Mouse (Mus musculus) frontal cortex, postnatal 14 days (tissue): Measurements from ENCODE around the gene Bpgm.

Experiments used
- DNase-seq, 2 experiments: peaks; one replicate each; pipeline ENCODE4 v3.0.0; 2022; ENCODE audit warnings: low spot score in 2 of 2

The Bpgm gene

DNA sequence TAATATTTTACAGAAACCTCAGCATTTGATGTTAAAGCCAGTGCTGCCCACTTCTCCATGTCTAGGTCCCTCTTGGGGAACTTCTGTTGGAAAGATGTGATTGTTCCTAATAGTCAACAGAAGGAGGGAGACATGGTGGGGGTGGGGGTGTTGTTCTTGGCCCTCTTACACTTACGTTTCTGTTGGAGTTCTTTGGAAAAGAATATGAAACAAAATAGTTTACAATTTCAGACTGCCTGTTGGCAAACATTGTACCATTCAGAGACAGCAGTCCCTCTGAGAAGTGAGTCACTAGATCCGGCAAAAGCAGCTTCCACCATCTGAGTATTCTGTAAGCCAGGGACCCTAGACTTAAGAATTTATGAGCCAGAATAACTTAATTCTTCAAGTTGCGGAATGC lies 54.0 kb downstream of the Bpgm start:
- no peak for DNase-seq

DNA sequence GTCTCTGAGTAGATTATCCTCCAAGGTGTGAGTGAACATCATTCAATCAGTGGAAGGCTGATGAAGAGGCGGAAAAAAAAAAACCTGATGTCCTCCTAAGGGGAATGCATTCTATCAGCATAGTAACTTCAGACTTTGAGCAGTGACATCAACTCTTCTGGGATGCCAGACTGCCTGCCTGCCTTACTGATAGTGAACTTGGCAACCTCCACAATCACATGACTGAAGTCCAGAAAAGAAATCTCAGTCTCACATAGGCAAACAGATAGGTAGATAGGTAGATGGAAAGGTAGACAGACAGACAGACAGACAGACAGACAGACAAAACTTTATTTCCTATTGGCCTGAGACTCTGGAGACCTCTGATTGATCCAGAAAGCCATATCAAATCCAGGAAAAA lies 57.0 kb downstream of the Bpgm start:
- no peak for DNase-seq

DNA sequence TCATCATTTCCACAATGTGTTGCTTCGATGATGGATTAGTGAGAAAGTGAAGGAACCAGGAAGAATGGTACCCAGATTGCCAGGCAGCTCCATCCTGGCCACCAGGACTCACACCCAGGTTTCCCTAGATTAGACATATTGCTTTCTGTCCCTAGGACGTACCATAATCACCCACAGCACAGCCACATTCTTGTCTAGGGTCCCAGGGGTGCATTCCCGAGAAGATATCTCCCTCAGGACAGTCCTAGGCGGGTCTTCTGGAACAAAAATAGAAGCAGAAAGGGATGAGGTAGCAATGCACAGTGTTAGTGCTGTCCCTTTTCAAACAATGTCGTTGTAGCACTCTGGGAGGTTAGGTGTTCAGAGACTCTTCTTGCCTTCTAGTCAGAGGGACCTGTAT lies 57.9 kb downstream of the Bpgm start:
- no peak for DNase-seq

DNA sequence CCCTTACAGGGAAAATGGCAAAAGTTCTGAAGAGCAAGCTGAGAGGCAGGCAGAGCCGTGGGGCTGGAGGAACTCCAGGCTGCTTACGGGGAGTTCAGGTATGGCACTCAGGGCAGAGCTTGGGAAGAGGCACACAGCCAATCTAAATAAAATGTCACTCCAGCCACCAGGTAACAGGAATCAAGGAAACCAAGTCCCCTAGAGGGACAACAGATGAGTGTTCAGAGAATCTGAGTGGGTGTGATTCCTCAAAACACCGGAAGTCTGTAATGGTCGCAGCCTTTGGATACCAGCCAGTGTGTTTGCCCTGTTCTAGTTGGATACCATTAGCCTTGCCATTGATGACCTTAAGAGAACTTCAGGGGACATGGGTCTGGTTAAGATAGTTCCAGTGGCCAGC lies 66.9 kb downstream of the Bpgm start:
- no peak for DNase-seq

DNA sequence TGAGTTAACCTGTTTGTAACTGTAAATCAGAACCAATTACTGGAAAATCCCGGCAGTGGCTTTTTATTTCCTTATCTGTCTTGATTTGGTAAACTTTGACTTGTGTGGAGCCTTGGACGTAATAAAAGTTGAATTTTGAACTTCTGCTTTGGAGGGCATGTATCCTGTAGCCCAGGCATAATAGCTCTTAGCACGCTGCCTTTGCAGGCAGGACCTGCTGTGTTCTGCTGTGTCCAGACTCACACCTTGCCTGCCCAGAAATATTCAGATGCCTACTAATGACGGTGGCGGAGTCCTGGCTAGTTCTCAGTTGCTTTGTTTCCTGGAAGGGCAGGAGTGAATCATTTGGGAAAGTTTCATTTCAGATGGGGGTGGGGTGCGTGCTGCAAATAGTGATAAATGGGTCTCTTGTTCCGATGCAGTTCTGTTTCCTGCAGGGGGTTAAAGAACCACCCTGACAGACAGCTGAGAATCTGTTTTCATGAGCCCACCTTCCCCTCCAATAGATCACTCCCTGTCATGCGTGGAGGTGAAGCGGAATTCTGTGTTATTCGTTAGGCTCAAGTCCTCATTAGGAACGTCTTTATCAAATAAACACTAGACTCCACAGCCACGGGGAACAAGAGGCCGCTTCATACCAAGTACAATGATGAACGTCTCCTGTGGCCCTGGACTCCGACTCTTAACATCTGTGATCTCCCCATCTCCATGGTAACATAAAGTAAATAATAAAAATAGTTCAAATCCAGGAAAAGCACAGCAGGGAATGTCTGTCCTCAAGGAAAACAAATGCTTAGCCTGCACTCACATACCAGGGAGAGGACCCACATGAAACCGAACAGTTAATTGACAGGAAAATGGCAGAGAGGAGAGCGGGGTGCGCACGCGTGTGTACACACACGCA lies 67.5 kb downstream of the Bpgm start:
- no peak for DNase-seq

DNA sequence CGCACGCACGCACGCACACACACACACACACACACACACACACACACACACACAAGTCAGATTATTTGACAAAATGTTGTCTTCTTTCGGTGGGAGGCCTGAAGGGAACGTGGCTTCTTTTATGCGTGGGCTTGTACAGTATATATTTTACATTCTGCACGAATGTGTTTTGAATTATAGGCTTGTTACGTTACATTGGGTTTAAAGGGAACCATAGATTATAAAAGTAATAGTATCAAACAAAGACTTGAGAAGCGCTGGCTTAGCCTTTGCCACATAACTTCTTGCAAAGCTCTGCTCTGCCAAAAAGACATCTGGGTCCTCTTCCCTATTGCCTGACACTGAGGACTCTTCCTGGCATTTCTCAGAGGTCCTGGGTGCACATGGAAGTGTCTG lies 68.2 kb downstream of the Bpgm start:
- DNase-seq = no peak

DNA sequence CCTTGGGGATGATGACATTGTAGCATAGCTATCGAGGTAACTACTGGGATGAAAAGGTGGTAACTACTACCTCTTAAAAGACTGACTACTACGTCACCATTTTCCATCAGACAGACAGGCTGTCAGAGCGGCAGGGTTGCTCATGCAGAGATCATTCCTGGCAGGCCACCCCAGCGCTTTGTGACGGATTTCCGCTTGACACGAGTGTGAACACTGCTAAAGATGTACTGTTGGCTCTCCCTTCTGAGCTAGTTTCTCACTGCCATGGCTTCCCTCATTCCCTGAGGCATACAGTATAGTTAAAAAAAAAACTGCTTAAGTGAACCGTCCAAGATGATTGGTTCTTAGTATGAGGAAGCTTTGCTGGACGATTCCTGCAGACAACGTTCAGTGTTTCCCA lies 69.3 kb downstream of the Bpgm start:
- DNase-seq = no peak

DNA sequence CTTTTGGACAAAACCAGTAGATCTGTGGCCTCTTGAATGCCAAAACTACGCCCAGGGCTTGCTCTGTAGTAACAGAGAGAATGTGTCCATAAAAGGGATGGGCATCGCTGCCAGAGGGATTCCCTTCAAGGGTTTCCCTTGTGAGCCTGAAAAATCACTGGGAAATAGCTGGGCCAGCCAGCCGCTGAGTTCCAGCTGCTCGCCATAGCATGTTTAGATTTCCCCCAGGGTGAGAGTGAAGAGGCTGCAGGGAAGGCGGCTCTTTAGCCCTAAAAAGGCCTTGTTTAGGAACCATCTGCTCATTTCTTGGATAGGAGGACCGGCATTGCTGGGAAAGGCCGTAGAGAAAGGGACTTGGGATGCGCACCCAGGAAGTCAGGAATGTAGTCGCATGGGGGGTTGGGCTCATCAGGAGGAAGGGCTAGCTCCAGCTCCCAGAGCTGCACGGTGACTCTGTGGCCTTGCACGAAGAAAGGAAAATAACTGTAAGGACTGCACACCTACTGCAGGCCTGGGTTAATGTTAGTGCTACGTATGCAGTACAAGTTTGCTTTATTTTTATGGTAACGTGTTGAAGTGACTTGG lies 72.5 kb downstream of the Bpgm start:
- DNase-seq = no peak

DNA sequence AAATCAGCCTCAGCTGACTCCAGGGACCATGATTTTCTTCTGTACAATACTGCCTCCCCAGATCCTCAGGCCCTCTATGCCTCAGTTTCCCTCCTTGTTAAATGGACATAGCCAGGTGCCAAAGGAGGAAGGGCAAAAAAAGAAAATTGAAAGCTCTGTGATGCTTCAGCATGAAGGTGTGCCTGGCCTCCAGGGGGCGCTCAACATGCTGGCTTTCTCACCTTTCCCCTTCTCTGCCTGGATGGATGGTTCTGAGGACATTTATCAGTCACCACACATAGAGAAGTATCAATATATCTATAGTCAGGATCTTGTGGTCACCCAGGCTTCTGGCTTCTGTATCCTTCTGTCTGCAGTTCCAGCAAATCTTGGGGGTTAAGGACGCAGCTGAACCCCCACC lies 73.0 kb downstream of the Bpgm start:
- no peak for DNase-seq

DNA sequence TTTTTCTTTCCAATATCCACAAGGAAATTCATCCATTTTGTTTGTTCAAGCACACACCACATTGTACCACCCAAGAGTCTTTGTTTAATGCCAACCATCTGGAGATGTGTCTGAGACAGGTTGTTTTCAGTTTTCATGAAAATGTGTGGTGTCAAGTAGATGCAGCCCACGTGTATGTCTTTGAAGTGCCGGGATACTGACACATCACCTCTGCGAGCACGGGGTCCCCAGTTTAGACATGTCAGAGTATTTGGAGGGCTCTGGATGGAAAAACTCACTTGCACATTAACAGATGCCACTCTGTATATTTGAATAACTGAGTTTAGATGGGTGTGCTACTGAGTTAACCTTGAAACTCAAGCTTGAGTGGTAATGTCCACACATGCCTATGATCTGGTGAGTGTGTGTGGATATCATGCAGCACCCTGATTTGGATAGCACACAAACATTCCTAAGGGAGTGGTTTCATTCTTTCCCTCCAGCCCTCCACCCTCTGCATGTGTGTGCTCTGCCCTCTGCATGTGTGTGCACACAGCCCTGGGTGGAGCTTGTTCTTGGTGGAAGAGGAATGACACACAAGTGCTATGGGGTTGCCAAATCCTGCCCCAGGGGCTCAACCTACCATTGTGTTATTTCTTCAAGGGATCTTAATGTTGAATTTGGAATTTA lies 76.6 kb downstream of the Bpgm start:
- no peak for DNase-seq

DNA sequence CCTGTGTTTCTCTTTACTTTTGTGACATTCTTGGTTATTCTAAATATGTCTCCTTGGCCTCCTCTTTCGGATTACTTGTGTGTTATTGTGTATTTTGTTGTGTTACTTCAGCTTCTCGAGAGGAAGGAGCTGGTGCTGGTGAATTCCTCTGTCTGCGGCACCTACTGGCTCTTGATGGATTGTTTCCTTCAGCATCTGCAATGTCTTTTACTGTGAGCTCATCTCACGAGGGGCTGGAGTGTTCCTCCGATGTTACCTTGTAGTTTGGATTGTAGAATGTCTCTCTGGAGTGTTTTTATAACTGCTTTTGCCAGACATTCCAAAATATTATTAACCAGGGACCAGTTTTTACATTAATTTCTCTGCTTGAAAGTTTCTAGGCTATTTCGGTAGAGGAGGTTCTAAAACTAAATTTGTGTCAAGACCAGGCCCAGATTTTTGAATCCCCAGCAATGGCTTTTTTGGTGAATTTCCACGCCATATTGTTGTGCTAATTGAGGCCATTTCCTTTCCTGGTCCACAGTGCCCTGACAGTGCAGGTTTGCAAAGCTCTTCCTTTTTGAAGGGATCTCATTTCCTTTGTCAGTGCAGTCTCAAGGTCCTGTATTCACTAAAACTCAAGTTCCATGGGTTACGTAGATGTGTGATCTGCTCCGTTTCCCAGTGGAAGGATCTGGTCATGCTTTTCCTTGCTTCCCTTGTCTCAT lies 78.4 kb downstream of the Bpgm start:
- no peak for DNase-seq
